Mouse (Mus musculus) gastrocnemius, postnatal 10 days (tissue): Measurements from ENCODE around the gene Tbcb. TPM values are rescaled to one million over a fixed set of nuclear protein-coding genes. Genes with fewer than 3 reads are reported as not detected.
"Not testable (repeated sequence)": the region's sequence is repeated elsewhere in the genome, so short reads cannot be mapped to it uniquely, and the experiment has no call there.

Experiments used
- DNase-seq: peaks from one replicate; pipeline ENCODE4 v3.0.0; 2021; ENCODE audit warnings: mixed read lengths
- total RNA-seq, 2 experiments: library from RNA; stranded (reverse); gene quantifications; 2 replicates each; pipeline ENCODE4 v1.2.3; 2021

Tbcb gene
- total RNA-seq, 2 experiments from 2014 or later: 42.8 to 47.0 TPM

- no peak for DNase-seq
Observed at GRCm38 (mm10) chr7:30222205-30222604, 9.9 kb downstream of the Tbcb start.

GRCm38 (mm10) chr7:30221433-30221832 is 10.6 kb downstream of the Tbcb start:
- DNase-seq: no peak

GRCm38 (mm10) chr7:30220008-30220356 is 12.1 kb downstream of the Tbcb start:
- DNase-seq: no peak

GRCm38 (mm10) chr7:30219293-30220007 is 12.6 kb downstream of the Tbcb start:
- DNase-seq: peak; percentile 41

GRCm38 (mm10) chr7:30217277-30217676 is 14.8 kb downstream of the Tbcb start:
- no peak for DNase-seq

GRCm38 (mm10) chr7:30216723-30217151 is 15.3 kb downstream of the Tbcb start:
- DNase-seq: peak; percentile 87

- no peak for DNase-seq
Observed at GRCm38 (mm10) chr7:30215875-30216274, 16.2 kb downstream of the Tbcb start.

GRCm38 (mm10) chr7:30213881-30214280 is 18.2 kb downstream of the Tbcb start:
- DNase-seq: no peak

- no peak for DNase-seq
Observed at GRCm38 (mm10) chr7:30211025-30211424, 21.0 kb downstream of the Tbcb start.

GRCm38 (mm10) chr7:30206364-30206763 is 25.7 kb downstream of the Tbcb start:
- not testable (repeated sequence) for DNase-seq

- peak; percentile 69 for DNase-seq
Observed at GRCm38 (mm10) chr7:30205383-30205782, 26.7 kb downstream of the Tbcb start.

GRCm38 (mm10) chr7:30204380-30204779 is 27.7 kb downstream of the Tbcb start:
- no peak for DNase-seq

- no peak for DNase-seq
Observed at GRCm38 (mm10) chr7:30202895-30203690, 29.0 kb downstream of the Tbcb start.

- not testable (repeated sequence) for DNase-seq
Observed at GRCm38 (mm10) chr7:30200661-30201060, 31.4 kb downstream of the Tbcb start.

- no peak for DNase-seq
Observed at GRCm38 (mm10) chr7:30200200-30200599, 31.9 kb downstream of the Tbcb start.

- DNase-seq: no peak
Observed at GRCm38 (mm10) chr7:30199498-30200139, 32.5 kb downstream of the Tbcb start.

GRCm38 (mm10) chr7:30198481-30198971 is 33.5 kb downstream of the Tbcb start, which contains the start of gene Capns1:
Gene Capns1 (minus strand): TSS chr7:30198811.
- no peak for DNase-seq

- no peak for DNase-seq
Observed at GRCm38 (mm10) chr7:30197592-30198129, 34.4 kb downstream of the Tbcb start.

GRCm38 (mm10) chr7:30196171-30196570 is 35.9 kb downstream of the Tbcb start:
- no peak for DNase-seq

GRCm38 (mm10) chr7:30195461-30195860 is 36.6 kb downstream of the Tbcb start:
- DNase-seq: no peak

- DNase-seq: peak; percentile 97
Observed at GRCm38 (mm10) chr7:30194884-30195283, 37.2 kb downstream of the Tbcb start.

GRCm38 (mm10) chr7:30194101-30194831 is 37.8 kb downstream of the Tbcb start:
- peak; percentile 69 for DNase-seq
